Mouse (Mus musculus): ENCODE data around the gene Fnbp1. TPM values are rescaled to one million over a fixed set of nuclear protein-coding genes. Genes with fewer than 3 reads are reported as not detected.

Fnbp1 gene
- polyA plus RNA-seq, 1 experiment, result 23.9 TPM

GRCm38 (mm10) chr2:31118211-31118610 lies 23.6 kb downstream of the Fnbp1 start:
- TF ChIP-seq CTCF (conservative IDR thresholded peaks at IDR 0.05; ENCODE audit: insufficient read depth, insufficient read length, low read depth, low read length) (no peak), POLR2A (IDR thresholded peaks at IDR 0.05; ENCODE audit: low read depth, low read length) (no peak)

GRCm38 (mm10) chr2:31115943-31116731 lies 25.7 kb downstream of the Fnbp1 start:
- no peak overlapping the region for H3K4me3 ChIP-seq (ENCODE audit: insufficient read depth, low read depth, low read length)

More at GRCm38 (mm10) chr2:31118211-31118610, 23.6 kb downstream of the Fnbp1 start:
- H3K27ac ChIP-seq (ENCODE audit: insufficient read depth, low read depth, low read length), result no peak overlapping the region
- no peak overlapping the region for H3K4me3 ChIP-seq (ENCODE audit: insufficient read depth, low read depth, low read length)
- H3K36me3 ChIP-seq (ENCODE audit: control insufficient read depth, insufficient read depth, low read length), result no peaks in the 10 kb centered on the region
- H3K4me1 ChIP-seq (ENCODE audit: control insufficient read depth, insufficient read depth, low read length), result peaks cover 10% of the 10 kb centered on the region; the same call in 1 of the 2 replicates
- no peak for DNase-seq
- H3K27me3 ChIP-seq (replicated peaks; ENCODE audit: control insufficient read depth, insufficient read depth, low read length), result no peaks in the 10 kb centered on the region
- WGBS, result 79% methylated on average over 3 of the region's 3 CpGs

GRCm38 (mm10) chr2:31115091-31115942 lies 26.5 kb downstream of the Fnbp1 start:
- H3K4me1 ChIP-seq (ENCODE audit: control insufficient read depth, insufficient read depth, low read length), result peaks cover 2% of the 10 kb centered on the region; the same call in 1 of the 2 replicates
- no peaks in the 10 kb centered on the region for H3K27me3 ChIP-seq (replicated peaks; ENCODE audit: control insufficient read depth, insufficient read depth, low read length)
- WGBS, result 45% methylated on average over 10 of the region's 10 CpGs
- no peaks in the 10 kb centered on the region for H3K36me3 ChIP-seq (ENCODE audit: control insufficient read depth, insufficient read depth, low read length)
- DNase-seq, result no peak
- TF ChIP-seq CTCF (conservative IDR thresholded peaks at IDR 0.05; ENCODE audit: insufficient read depth, insufficient read length, low read depth, low read length) (no peak), POLR2A (IDR thresholded peaks at IDR 0.05; ENCODE audit: low read depth, low read length) (no peak)
- H3K27ac ChIP-seq (ENCODE audit: insufficient read depth, low read depth, low read length), result no peak overlapping the region
- H3K4me3 ChIP-seq (ENCODE audit: insufficient read depth, low read depth, low read length), result no peak overlapping the region

More at GRCm38 (mm10) chr2:31115943-31116731, 25.7 kb downstream of the Fnbp1 start:
- H3K4me1 ChIP-seq (ENCODE audit: control insufficient read depth, insufficient read depth, low read length), result peaks cover 6% of the 10 kb centered on the region; the same call in 1 of the 2 replicates
- no peaks in the 10 kb centered on the region for H3K36me3 ChIP-seq (ENCODE audit: control insufficient read depth, insufficient read depth, low read length)
- 68% methylated on average over 10 of the region's 10 CpGs for WGBS
- TF ChIP-seq POLR2A (IDR thresholded peaks at IDR 0.05; ENCODE audit: low read depth, low read length) (no peak), CTCF (conservative IDR thresholded peaks at IDR 0.05; ENCODE audit: insufficient read depth, insufficient read length, low read depth, low read length) (no peak)
- H3K27ac ChIP-seq (ENCODE audit: insufficient read depth, low read depth, low read length), result no peak overlapping the region
- no peak for DNase-seq
- no peaks in the 10 kb centered on the region for H3K27me3 ChIP-seq (replicated peaks; ENCODE audit: control insufficient read depth, insufficient read depth, low read length)

GRCm38 (mm10) chr2:31114205-31114604 lies 27.6 kb downstream of the Fnbp1 start:
- Histone ChIP-seq H3K27me3 (replicated peaks; ENCODE audit: control insufficient read depth, insufficient read depth, low read length) (no peaks in the 10 kb centered on the region), H3K4me3 (ENCODE audit: insufficient read depth, low read depth, low read length) (no peak overlapping the region), H3K27ac (ENCODE audit: insufficient read depth, low read depth, low read length) (no peak overlapping the region), H3K36me3 (ENCODE audit: control insufficient read depth, insufficient read depth, low read length) (no peaks in the 10 kb centered on the region), H3K4me1 (ENCODE audit: control insufficient read depth, insufficient read depth, low read length) (no peaks in the 10 kb centered on the region; the same call in 1 of the 2 replicates)
- WGBS, result 99% methylated on average over 2 of the region's 2 CpGs
- no peak for DNase-seq
- TF ChIP-seq CTCF (conservative IDR thresholded peaks at IDR 0.05; ENCODE audit: insufficient read depth, insufficient read length, low read depth, low read length), result no peak
- TF ChIP-seq POLR2A (IDR thresholded peaks at IDR 0.05; ENCODE audit: low read depth, low read length), result no peak

GRCm38 (mm10) chr2:31111685-31112084 lies 30.1 kb downstream of the Fnbp1 start:
- Histone ChIP-seq H3K27ac (ENCODE audit: insufficient read depth, low read depth, low read length) (no peak overlapping the region), H3K36me3 (ENCODE audit: control insufficient read depth, insufficient read depth, low read length) (no peaks in the 10 kb centered on the region), H3K4me1 (ENCODE audit: control insufficient read depth, insufficient read depth, low read length) (peaks cover 8% of the 10 kb centered on the region; the same call in 1 of the 2 replicates), H3K4me3 (ENCODE audit: insufficient read depth, low read depth, low read length) (no peak overlapping the region), H3K27me3 (replicated peaks; ENCODE audit: control insufficient read depth, insufficient read depth, low read length) (no peaks in the 10 kb centered on the region)
- WGBS, result 56% methylated on average over 6 of the region's 6 CpGs
- no peak for DNase-seq
- TF ChIP-seq CTCF (conservative IDR thresholded peaks at IDR 0.05; ENCODE audit: insufficient read depth, insufficient read length, low read depth, low read length) (no peak), POLR2A (IDR thresholded peaks at IDR 0.05; ENCODE audit: low read depth, low read length) (no peak)

- Histone ChIP-seq H3K4me3 (ENCODE audit: insufficient read depth, low read depth, low read length) (no peak overlapping the region), H3K27ac (ENCODE audit: insufficient read depth, low read depth, low read length) (no peak overlapping the region), H3K27me3 (replicated peaks; ENCODE audit: control insufficient read depth, insufficient read depth, low read length) (no peaks in the 10 kb centered on the region), H3K4me1 (ENCODE audit: control insufficient read depth, insufficient read depth, low read length) (peaks cover 8% of the 10 kb centered on the region; the same call in 1 of the 2 replicates), H3K36me3 (ENCODE audit: control insufficient read depth, insufficient read depth, low read length) (no peaks in the 10 kb centered on the region)
- no peak for DNase-seq
- 76% methylated on average over 12 of the region's 12 CpGs for WGBS
- TF ChIP-seq POLR2A (IDR thresholded peaks at IDR 0.05; ENCODE audit: low read depth, low read length), result no peak
- TF ChIP-seq CTCF (conservative IDR thresholded peaks at IDR 0.05; ENCODE audit: insufficient read depth, insufficient read length, low read depth, low read length), result no peak
Observed at GRCm38 (mm10) chr2:31109960-31110548, 31.8 kb downstream of the Fnbp1 start.
